Mouse (Mus musculus): ENCODE measurements around the gene Gm20388. TPM values are rescaled to one million over a fixed set of nuclear protein-coding genes. Genes with fewer than 3 reads are reported as not detected.

Gm20388 gene
- polyA plus RNA-seq, 1 experiment from 2014 or later: 1.4 TPM

GRCm38 (mm10) chr8:120743149-120743897 is 832.7 kb downstream of the Gm20388 start:
- Histone ChIP-seq H3K9ac (ENCODE audit: low read depth, low read length) (no peak overlapping the region), H3K27me3 (ENCODE audit: control insufficient read depth, insufficient read depth, low read depth, low read length) (peaks cover 2% of the 10 kb centered on the region; the same call in 1 of the 2 replicates), H3K4me1 (ENCODE audit: control insufficient read depth, low read depth, low read length) (peaks cover 12% of the 10 kb centered on the region), H3K4me2 (ENCODE audit: low read depth, low read length) (no peak overlapping the region), H3K4me3 (ENCODE audit: low read depth, low read length) (no peak overlapping the region), H3K9me3 (replicated peaks; ENCODE audit: control insufficient read depth, low read length) (no peaks in the 10 kb centered on the region), H3K36me3 (ENCODE audit: control insufficient read depth, insufficient read depth) (no peaks in the 10 kb centered on the region), H3K27ac (ENCODE audit: low read length) (peak overlapping the region; percentile 59)
- 29% methylated on average over 12 of the region's 12 CpGs for WGBS (ENCODE audit: insufficient replicate concordance)
- ATAC-seq (ENCODE audit: low read depth): peak; percentile 31; the same call in 1 of the 2 replicates

GRCm38 (mm10) chr8:120743898-120744290 is 833.3 kb downstream of the Gm20388 start:
- Histone ChIP-seq H3K27ac (ENCODE audit: low read length) (peak overlapping the region; percentile 42), H3K4me2 (ENCODE audit: low read depth, low read length) (no peak overlapping the region), H3K4me3 (ENCODE audit: low read depth, low read length) (no peak overlapping the region), H3K4me1 (ENCODE audit: control insufficient read depth, low read depth, low read length) (peaks cover 12% of the 10 kb centered on the region), H3K36me3 (ENCODE audit: control insufficient read depth, insufficient read depth) (no peaks in the 10 kb centered on the region), H3K27me3 (ENCODE audit: control insufficient read depth, insufficient read depth, low read depth, low read length) (no peaks in the 10 kb centered on the region), H3K9ac (ENCODE audit: low read depth, low read length) (no peak overlapping the region), H3K9me3 (replicated peaks; ENCODE audit: control insufficient read depth, low read length) (no peaks in the 10 kb centered on the region)
- WGBS (ENCODE audit: insufficient replicate concordance): 35% methylated on average over 4 of the region's 4 CpGs
- peak; percentile 35; the same call in 1 of the 2 replicates for ATAC-seq (ENCODE audit: low read depth)

- Histone ChIP-seq H3K4me2 (ENCODE audit: low read depth, low read length) (no peak overlapping the region), H3K9ac (ENCODE audit: low read depth, low read length) (no peak overlapping the region), H3K9me3 (replicated peaks; ENCODE audit: control insufficient read depth, low read length) (no peaks in the 10 kb centered on the region), H3K27ac (ENCODE audit: low read length) (no peak overlapping the region), H3K36me3 (ENCODE audit: control insufficient read depth, insufficient read depth) (no peaks in the 10 kb centered on the region), H3K4me3 (ENCODE audit: low read depth, low read length) (no peak overlapping the region), H3K4me1 (ENCODE audit: control insufficient read depth, low read depth, low read length) (peaks cover 12% of the 10 kb centered on the region), H3K27me3 (ENCODE audit: control insufficient read depth, insufficient read depth, low read depth, low read length) (no peaks in the 10 kb centered on the region)
- WGBS (ENCODE audit: insufficient replicate concordance): 73% methylated on average over 5 of the region's 5 CpGs
- no peak for ATAC-seq (ENCODE audit: low read depth)
Observed at GRCm38 (mm10) chr8:120744448-120744847, 833.8 kb downstream of the Gm20388 start.

- Histone ChIP-seq H3K4me2 (ENCODE audit: low read depth, low read length) (no peak overlapping the region), H3K4me1 (ENCODE audit: control insufficient read depth, low read depth, low read length) (peaks cover 12% of the 10 kb centered on the region), H3K27me3 (ENCODE audit: control insufficient read depth, insufficient read depth, low read depth, low read length) (no peaks in the 10 kb centered on the region), H3K9ac (ENCODE audit: low read depth, low read length) (no peak overlapping the region), H3K36me3 (ENCODE audit: control insufficient read depth, insufficient read depth) (no peaks in the 10 kb centered on the region), H3K27ac (ENCODE audit: low read length) (no peak overlapping the region), H3K9me3 (replicated peaks; ENCODE audit: control insufficient read depth, low read length) (no peaks in the 10 kb centered on the region), H3K4me3 (ENCODE audit: low read depth, low read length) (no peak overlapping the region)
- no peak for ATAC-seq (ENCODE audit: low read depth)
- WGBS (ENCODE audit: insufficient replicate concordance): 37% methylated on average over 7 of the region's 7 CpGs
Observed at GRCm38 (mm10) chr8:120745226-120745625, 834.6 kb downstream of the Gm20388 start.

- peaks cover 12% of the 10 kb centered on the region for H3K4me1 ChIP-seq (ENCODE audit: control insufficient read depth, low read depth, low read length)
- ATAC-seq (ENCODE audit: low read depth): no peak
- WGBS (ENCODE audit: insufficient replicate concordance): 72% methylated on average over 18 of the region's 18 CpGs
- H3K27me3 ChIP-seq (ENCODE audit: control insufficient read depth, insufficient read depth, low read depth, low read length): no peaks in the 10 kb centered on the region
- no peaks in the 10 kb centered on the region for H3K9me3 ChIP-seq (replicated peaks; ENCODE audit: control insufficient read depth, low read length)
- no peak overlapping the region for H3K27ac ChIP-seq (ENCODE audit: low read length)
- H3K4me2 ChIP-seq (ENCODE audit: low read depth, low read length): no peak overlapping the region
- H3K4me3 ChIP-seq (ENCODE audit: low read depth, low read length): no peak overlapping the region
- H3K9ac ChIP-seq (ENCODE audit: low read depth, low read length): no peak overlapping the region
- H3K36me3 ChIP-seq (ENCODE audit: control insufficient read depth, insufficient read depth): no peaks in the 10 kb centered on the region
Observed at GRCm38 (mm10) chr8:120746007-120746701, 835.5 kb downstream of the Gm20388 start.

- peaks cover 17% of the 10 kb centered on the region for H3K4me1 ChIP-seq (ENCODE audit: control insufficient read depth, low read depth, low read length)
- no peak overlapping the region for H3K4me3 ChIP-seq (ENCODE audit: low read depth, low read length)
- WGBS (ENCODE audit: insufficient replicate concordance): 57% methylated on average over 7 of the region's 7 CpGs
- H3K9ac ChIP-seq (ENCODE audit: low read depth, low read length): no peak overlapping the region
- no peaks in the 10 kb centered on the region for H3K27me3 ChIP-seq (ENCODE audit: control insufficient read depth, insufficient read depth, low read depth, low read length)
- no peak overlapping the region for H3K4me2 ChIP-seq (ENCODE audit: low read depth, low read length)
- no peaks in the 10 kb centered on the region for H3K9me3 ChIP-seq (replicated peaks; ENCODE audit: control insufficient read depth, low read length)
- no peak overlapping the region for H3K27ac ChIP-seq (ENCODE audit: low read length)
- no peak for ATAC-seq (ENCODE audit: low read depth)
- H3K36me3 ChIP-seq (ENCODE audit: control insufficient read depth, insufficient read depth): no peaks in the 10 kb centered on the region
Observed at GRCm38 (mm10) chr8:120747286-120747685, 836.6 kb downstream of the Gm20388 start.

- Histone ChIP-seq H3K4me1 (ENCODE audit: control insufficient read depth, low read depth, low read length) (peaks cover 10% of the 10 kb centered on the region), H3K9ac (ENCODE audit: low read depth, low read length) (no peak overlapping the region), H3K36me3 (ENCODE audit: control insufficient read depth, insufficient read depth) (no peaks in the 10 kb centered on the region), H3K9me3 (replicated peaks; ENCODE audit: control insufficient read depth, low read length) (no peaks in the 10 kb centered on the region), H3K4me2 (ENCODE audit: low read depth, low read length) (no peak overlapping the region), H3K27me3 (ENCODE audit: control insufficient read depth, insufficient read depth, low read depth, low read length) (no peaks in the 10 kb centered on the region), H3K4me3 (ENCODE audit: low read depth, low read length) (no peak overlapping the region), H3K27ac (ENCODE audit: low read length) (no peak overlapping the region)
- WGBS (ENCODE audit: insufficient replicate concordance): 49% methylated on average over 9 of the region's 9 CpGs
- ATAC-seq (ENCODE audit: low read depth): peak; percentile 35; the same call in 1 of the 2 replicates
Observed at GRCm38 (mm10) chr8:120750616-120751015, 840.0 kb downstream of the Gm20388 start.

- ATAC-seq (ENCODE audit: low read depth): no peak
- 51% methylated on average over 21 of the region's 21 CpGs for WGBS (ENCODE audit: insufficient replicate concordance)
Observed at GRCm38 (mm10) chr8:120751226-120752081, 840.8 kb downstream of the Gm20388 start.

More at GRCm38 (mm10) chr8:120751226-120752081, 840.8 kb downstream of the Gm20388 start:
- Histone ChIP-seq H3K9me3 (replicated peaks; ENCODE audit: control insufficient read depth, low read length) (no peaks in the 10 kb centered on the region), H3K27ac (ENCODE audit: low read length) (no peak overlapping the region), H3K27me3 (ENCODE audit: control insufficient read depth, insufficient read depth, low read depth, low read length) (no peaks in the 10 kb centered on the region), H3K4me1 (ENCODE audit: control insufficient read depth, low read depth, low read length) (peaks cover 10% of the 10 kb centered on the region), H3K36me3 (ENCODE audit: control insufficient read depth, insufficient read depth) (no peaks in the 10 kb centered on the region; the same call in 1 of the 2 replicates), H3K9ac (ENCODE audit: low read depth, low read length) (no peak overlapping the region), H3K4me2 (ENCODE audit: low read depth, low read length) (peak overlapping the region; percentile 41; the same call in 1 of the 2 replicates), H3K4me3 (ENCODE audit: low read depth, low read length) (no peak overlapping the region)

Measured in liver, embryonic 16.5 days (tissue).